Mouse (Mus musculus): ENCODE results near the gene Ppil6. TPM values are rescaled to one million over a fixed set of nuclear protein-coding genes. Genes with fewer than 3 reads are reported as not detected.

The Ppil6 gene
- polyA plus RNA-seq, 1 experiment from 2014 or later, result 3.3 TPM

- Histone ChIP-seq H3K9ac (ENCODE audit: low read depth, low read length) (no peak overlapping the region), H3K36me3 (ENCODE audit: insufficient read depth, low read length) (no peaks in the 10 kb centered on the region), H3K4me3 (replicated peaks; ENCODE audit: low read depth, low read length) (no peak overlapping the region), H3K27ac (no peak overlapping the region), H3K4me2 (ENCODE audit: low read length) (no peak overlapping the region), H3K4me1 (replicated peaks; ENCODE audit: insufficient read depth, low read length) (no peaks in the 10 kb centered on the region), H3K9me3 (replicated peaks; ENCODE audit: low read length) (no peaks in the 10 kb centered on the region), H3K27me3 (ENCODE audit: insufficient read depth, low read length) (no peaks in the 10 kb centered on the region)
- 87% methylated on average over 10 of the region's 10 CpGs for WGBS
- DNase-seq (ENCODE audit: low spot score) (no peak), ATAC-seq (replicated peaks; ENCODE audit: low FRiP score, low read depth) (no peak)
- TF ChIP-seq CTCF (IDR thresholded peaks at IDR 0.05; ENCODE audit: low read depth), result no peak
Measured at GRCm38 (mm10) chr10:41561701-41562395, 71.6 kb downstream of the Ppil6 start.

Other genes with a start within 250 kb of the Ppil6 start
- 14.9 and 16.8 TPM in 2 replicates for gene Fig4, start 187.2 kb upstream of the Ppil6 start, polyA plus RNA-seq (2015; fragmentation: Nextera tagmentation; extraction: Ambion mirVana)
- 0.05 TPM in 1 of 2 replicates, not detected in the other for gene Ak9, start 186.5 kb upstream of the Ppil6 start, polyA plus RNA-seq (2015; fragmentation: Nextera tagmentation; extraction: Ambion mirVana)
- 16.9 and 18.4 TPM in 2 replicates for gene Zbtb24, start 40.1 kb upstream of the Ppil6 start, polyA plus RNA-seq (2015; fragmentation: Nextera tagmentation; extraction: Ambion mirVana)
- 19.6 and 19.9 TPM in 2 replicates for gene Mical1, start 14.1 kb upstream of the Ppil6 start, polyA plus RNA-seq (2015; fragmentation: Nextera tagmentation; extraction: Ambion mirVana)
- 70.4 and 79.8 TPM in 2 replicates for gene Smpd2, start 70 bp upstream of the Ppil6 start, polyA plus RNA-seq (2015; fragmentation: Nextera tagmentation; extraction: Ambion mirVana)
- gene Cd164, start 29.0 kb downstream of the Ppil6 start, polyA plus RNA-seq (2015; fragmentation: Nextera tagmentation; extraction: Ambion mirVana), result 184 and 193 TPM in 2 replicates
- 0.68 and 1.0 TPM in 2 replicates for gene Ccdc162, start 226.2 kb downstream of the Ppil6 start, polyA plus RNA-seq (2015; fragmentation: Nextera tagmentation; extraction: Ambion mirVana)